Mouse (Mus musculus) heart, embryonic 13.5 days (tissue): ENCODE data around the gene Cyp2f2. TPM values are rescaled to one million over a fixed set of nuclear protein-coding genes. Genes with fewer than 3 reads are reported as not detected.

Experiments
- ATAC-seq: fragments of 200-750 bp; cut with Nextera tagmentation; 2 replicates; pipeline ENCODE4 v1.8.0; 2017; ENCODE audit warnings: moderate TSS enrichment; ENCODE audit not compliant: insufficient number of reproducible peaks, low FRiP score, low TSS enrichment; ENCODE audit errors: extremely low read depth
- H3K27ac ChIP-seq: fragments of 300-500 bp; sonication (generic); replicated peaks from 2 replicates; pipeline ENCODE4 v1.5.1; 2015; ENCODE audit warnings: moderate library complexity, mild to moderate bottlenecking, inconsistent platforms
- H3K27me3 ChIP-seq: fragments of 300-500 bp; sonication (generic); replicated peaks from 2 replicates; pipeline ENCODE4 v1.6.1; 2015; ENCODE audit warnings: mild to moderate bottlenecking, inconsistent platforms
- H3K36me3 ChIP-seq: fragments of 300-500 bp; sonication (generic); 2 replicates; pipeline ENCODE4 v1.6.1; 2015; ENCODE audit warnings: mild to moderate bottlenecking, inconsistent platforms
- H3K4me1 ChIP-seq: fragments of 300-500 bp; sonication (generic); 2 replicates; pipeline ENCODE4 v1.6.1; 2015; ENCODE audit warnings: inconsistent platforms
- H3K4me2 ChIP-seq: fragments of 300-500 bp; sonication (generic); 2 replicates; pipeline ENCODE4 v1.6.1; 2015; ENCODE audit warnings: inconsistent platforms, mild to moderate bottlenecking, moderate library complexity
- H3K4me3 ChIP-seq: fragments of 300-500 bp; sonication (generic); 2 replicates; pipeline ENCODE4 v1.5.1; 2015; ENCODE audit warnings: moderate library complexity, mild to moderate bottlenecking, inconsistent platforms
- H3K9ac ChIP-seq: fragments of 300-500 bp; sonication (generic); 2 replicates; pipeline ENCODE4 v1.6.1; 2015; ENCODE audit warnings: inconsistent platforms, mild to moderate bottlenecking, moderate library complexity
- H3K9me3 ChIP-seq: fragments of 300-500 bp; sonication (generic); 2 replicates; pipeline ENCODE4 v1.6.1; 2016; ENCODE audit warnings: inconsistent platforms
- WGBS: fragments of 180-500 bp; shearing (Covaris S2); methylation state at CpG from one replicate; pipeline ENCODE4 v1.1.7; 2015; ENCODE audit warnings: mixed read lengths; 5-methylcytosine and 5-hydroxymethylcytosine counted together
- polyA plus RNA-seq: library from polyadenylated mRNA; unstranded; fragments of >200 nt; fragmentation: Nextera tagmentation; extraction: Ambion mirVana; gene quantifications from 2 replicates; pipeline ENCODE4 v1.2.1, GENCODE M21; 2015

The Cyp2f2 gene
- not detected in 2 replicates for polyA plus RNA-seq

DNA sequence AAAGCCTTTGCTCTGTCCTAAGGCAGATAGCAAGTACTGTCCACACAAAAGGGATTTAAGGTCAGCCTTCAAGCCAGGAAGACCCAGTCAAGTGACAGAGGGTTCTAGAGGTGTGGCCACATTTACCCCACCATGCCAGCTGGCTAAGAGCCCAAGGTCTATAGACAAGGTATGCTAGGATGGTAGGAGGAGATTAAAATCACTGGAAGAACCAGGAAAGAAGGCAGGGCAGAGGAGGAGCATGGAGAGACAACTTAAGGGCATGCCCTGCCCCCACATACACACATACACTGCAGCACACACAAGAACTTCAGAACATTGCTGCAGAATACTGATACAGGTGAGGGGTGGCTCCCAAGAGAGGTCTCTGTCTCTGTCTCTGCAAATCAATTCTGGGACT is at the start of gene Cyp2f2:
Gene Cyp2f2, plus strand, starts transcription at position 234 of the 400 bp plus-strand sequence.
- Histone ChIP-seq H3K36me3 (no peaks in the 10 kb centered on the region), H3K27me3 (no peaks in the 10 kb centered on the region), H3K27ac (no peak within 1 kb of the TSS), H3K4me3 (no peak within 1 kb of the TSS), H3K4me2 (no peak within 1 kb of the TSS), H3K9me3 (no peaks in the 10 kb centered on the region), H3K9ac (no peak within 1 kb of the TSS), H3K4me1 (no peaks in the 10 kb centered on the region)
- no peak for ATAC-seq

DNA sequence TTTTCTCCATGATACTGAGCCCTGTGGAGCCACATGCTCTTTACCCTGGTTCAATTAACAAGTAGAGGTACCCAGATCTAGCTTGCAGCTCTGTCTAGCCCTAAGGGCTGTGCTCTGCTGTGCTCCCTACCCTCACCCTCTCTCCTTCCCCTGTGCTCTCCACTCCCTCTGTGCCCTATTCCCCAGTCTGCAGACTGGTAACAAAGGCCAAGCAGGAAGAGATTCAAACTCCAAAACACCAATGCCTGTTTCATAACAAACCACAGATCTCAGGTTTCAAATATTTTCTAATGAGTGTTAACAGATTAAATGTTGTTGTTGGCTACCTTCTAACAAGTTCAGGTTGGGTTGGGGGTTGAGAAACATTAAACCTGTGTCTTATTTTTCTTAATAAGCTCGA is 41.1 kb upstream of the Cyp2f2 start:
- Histone ChIP-seq H3K4me2 (no peak overlapping the region), H3K4me1 (no peaks in the 10 kb centered on the region), H3K4me3 (no peak overlapping the region), H3K27ac (no peak overlapping the region), H3K27me3 (no peaks in the 10 kb centered on the region), H3K9ac (no peak overlapping the region), H3K36me3 (no peaks in the 10 kb centered on the region), H3K9me3 (no peaks in the 10 kb centered on the region)
- 54% methylated on average over 1 of the region's 1 CpGs for WGBS
- no peak for ATAC-seq

DNA sequence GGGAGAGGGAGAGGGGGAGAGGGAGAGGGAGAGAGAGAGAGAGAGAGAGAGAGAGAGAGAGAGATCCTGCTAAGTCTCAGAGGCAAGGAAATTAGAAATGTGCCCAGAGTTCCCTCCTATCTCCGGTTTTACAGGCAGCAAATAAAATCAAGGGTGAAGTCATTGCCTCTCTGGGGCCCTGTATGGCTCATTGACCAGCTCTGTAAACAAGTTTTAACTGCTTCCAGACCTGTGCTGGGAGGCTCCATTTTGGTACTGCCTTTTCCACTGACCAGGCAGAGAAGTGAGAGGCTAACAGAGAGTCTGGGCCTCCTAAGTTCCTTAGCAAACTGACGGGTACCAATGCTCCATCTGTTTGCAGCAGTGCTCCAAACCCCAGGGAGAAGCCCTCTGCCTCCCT is 38.1 kb upstream of the Cyp2f2 start:
- Histone ChIP-seq H3K27ac (no peak overlapping the region), H3K9ac (no peak overlapping the region), H3K4me3 (no peak overlapping the region), H3K4me1 (no peaks in the 10 kb centered on the region), H3K4me2 (no peak overlapping the region), H3K36me3 (no peaks in the 10 kb centered on the region), H3K9me3 (no peaks in the 10 kb centered on the region), H3K27me3 (no peaks in the 10 kb centered on the region)
- no peak for ATAC-seq
- 62% methylated on average over 2 of the region's 2 CpGs for WGBS

DNA sequence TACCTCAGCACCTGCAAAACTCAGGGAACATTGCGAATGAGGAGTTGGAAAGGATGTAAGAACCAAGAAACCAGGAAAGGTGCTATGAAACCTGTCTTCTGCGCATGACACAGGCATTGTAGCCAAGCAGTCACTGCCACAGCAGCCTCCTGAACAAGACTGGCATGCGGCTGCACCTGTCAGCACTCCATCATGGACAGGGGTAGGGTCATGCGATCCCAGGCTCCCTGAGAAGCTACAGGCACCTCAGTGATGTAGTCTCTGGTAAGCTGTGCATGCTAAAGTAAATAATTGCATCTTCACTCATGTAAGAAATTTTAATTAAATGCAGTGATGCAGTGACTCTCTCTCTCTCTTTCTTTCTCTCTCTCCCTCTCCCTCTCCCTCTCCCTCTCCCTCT is 28.7 kb upstream of the Cyp2f2 start:
- H3K27ac ChIP-seq = no peak overlapping the region
- no peaks in the 10 kb centered on the region for H3K36me3 ChIP-seq
- no peaks in the 10 kb centered on the region for H3K27me3 ChIP-seq
- no peaks in the 10 kb centered on the region for H3K4me1 ChIP-seq
- WGBS = 68% methylated on average over 4 of the region's 4 CpGs
- no peak overlapping the region for H3K4me2 ChIP-seq
- H3K4me3 ChIP-seq = no peak overlapping the region
- H3K9me3 ChIP-seq = no peaks in the 10 kb centered on the region
- no peak for ATAC-seq
- H3K9ac ChIP-seq = no peak overlapping the region

DNA sequence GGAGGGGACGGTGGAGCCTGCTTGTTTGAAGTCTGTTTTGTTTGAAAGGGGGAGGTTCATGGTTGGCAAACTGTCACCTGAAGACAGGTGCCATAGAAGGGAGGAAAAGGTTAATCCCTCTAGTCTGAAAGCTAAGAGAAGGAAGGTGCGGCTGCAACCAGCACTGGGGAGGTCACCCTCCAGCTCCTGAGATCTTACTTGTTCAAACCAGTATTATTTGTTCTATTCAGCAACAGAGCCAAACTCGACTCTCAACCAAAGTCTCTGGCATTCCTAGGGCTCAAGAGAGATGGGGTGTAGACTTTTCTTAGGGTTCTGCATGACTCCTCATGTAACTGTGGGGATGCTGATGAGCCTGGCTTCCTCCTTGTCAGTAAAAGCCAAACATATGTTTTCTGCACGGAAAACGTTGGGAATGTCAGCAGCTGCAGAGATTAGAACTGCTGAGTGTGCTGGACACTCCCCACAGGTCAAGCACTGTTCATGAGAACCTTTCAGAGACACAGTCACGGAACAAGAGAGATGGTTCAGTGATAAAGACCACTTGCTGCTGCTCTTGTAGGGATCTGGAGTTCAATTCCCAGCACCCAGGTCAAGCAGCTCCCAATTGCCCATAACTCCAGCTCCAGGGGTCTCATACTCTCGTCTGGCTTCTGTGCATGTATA is 27.5 kb upstream of the Cyp2f2 start:
- H3K9ac ChIP-seq = no peak overlapping the region
- no peak overlapping the region for H3K4me3 ChIP-seq
- no peaks in the 10 kb centered on the region for H3K27me3 ChIP-seq
- WGBS = 52% methylated on average over 7 of the region's 7 CpGs
- no peaks in the 10 kb centered on the region for H3K36me3 ChIP-seq
- no peak for ATAC-seq
- no peak overlapping the region for H3K27ac ChIP-seq
- H3K4me2 ChIP-seq = no peak overlapping the region
- no peaks in the 10 kb centered on the region for H3K9me3 ChIP-seq
- no peaks in the 10 kb centered on the region for H3K4me1 ChIP-seq

DNA sequence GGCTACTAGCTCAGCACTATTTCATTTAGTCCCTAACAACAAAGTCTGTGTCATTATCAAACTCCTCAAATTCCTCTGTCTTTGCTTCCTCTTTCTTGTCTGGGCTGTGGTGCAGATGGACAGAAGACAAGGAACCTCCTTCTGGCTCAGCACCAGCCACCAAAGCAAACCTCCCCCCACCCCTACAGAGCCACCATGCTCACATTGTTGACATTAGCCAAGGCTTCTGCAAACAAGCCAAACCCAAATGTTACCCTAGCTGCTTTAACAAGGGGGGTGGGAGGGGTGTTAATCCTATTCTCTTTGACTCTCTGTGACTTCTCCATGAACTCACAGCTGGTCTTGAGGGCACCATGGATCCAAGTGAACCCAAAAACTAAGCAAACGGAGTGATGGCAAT is 26.8 kb upstream of the Cyp2f2 start:
- H3K9me3 ChIP-seq = no peaks in the 10 kb centered on the region
- WGBS = 30% methylated on average over 1 of the region's 1 CpGs
- no peak overlapping the region for H3K27ac ChIP-seq
- H3K4me1 ChIP-seq = no peaks in the 10 kb centered on the region
- ATAC-seq = no peak
- no peak overlapping the region for H3K9ac ChIP-seq
- no peaks in the 10 kb centered on the region for H3K36me3 ChIP-seq
- no peak overlapping the region for H3K4me2 ChIP-seq
- no peak overlapping the region for H3K4me3 ChIP-seq
- H3K27me3 ChIP-seq = no peaks in the 10 kb centered on the region

DNA sequence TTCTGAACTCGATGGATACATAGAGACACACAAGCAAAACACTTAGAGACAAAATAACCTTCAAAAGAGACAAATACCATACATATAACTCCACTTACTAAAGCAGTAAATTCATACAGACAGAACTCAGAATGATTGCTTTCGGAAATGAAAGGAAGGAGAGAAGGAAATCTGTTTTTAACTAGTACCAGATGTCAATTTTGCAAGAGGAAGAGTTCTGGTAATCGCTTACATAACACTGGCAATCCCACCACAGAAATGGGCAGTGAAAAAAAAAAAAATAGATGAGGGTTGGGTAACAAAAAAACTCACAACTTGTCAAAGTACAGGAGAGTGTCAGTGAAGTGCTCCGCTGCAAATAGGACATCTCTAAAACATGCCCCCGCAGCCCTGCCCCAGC is 14.8 kb upstream of the Cyp2f2 start:
- Histone ChIP-seq H3K27me3 (no peaks in the 10 kb centered on the region), H3K4me2 (no peak overlapping the region), H3K27ac (no peak overlapping the region), H3K4me3 (no peak overlapping the region), H3K9me3 (peaks cover 6% of the 10 kb centered on the region; the same call in 1 of the 2 replicates), H3K9ac (no peak overlapping the region), H3K36me3 (no peaks in the 10 kb centered on the region), H3K4me1 (no peaks in the 10 kb centered on the region)
- 51% methylated on average over 5 of the region's 5 CpGs for WGBS
- no peak for ATAC-seq

DNA sequence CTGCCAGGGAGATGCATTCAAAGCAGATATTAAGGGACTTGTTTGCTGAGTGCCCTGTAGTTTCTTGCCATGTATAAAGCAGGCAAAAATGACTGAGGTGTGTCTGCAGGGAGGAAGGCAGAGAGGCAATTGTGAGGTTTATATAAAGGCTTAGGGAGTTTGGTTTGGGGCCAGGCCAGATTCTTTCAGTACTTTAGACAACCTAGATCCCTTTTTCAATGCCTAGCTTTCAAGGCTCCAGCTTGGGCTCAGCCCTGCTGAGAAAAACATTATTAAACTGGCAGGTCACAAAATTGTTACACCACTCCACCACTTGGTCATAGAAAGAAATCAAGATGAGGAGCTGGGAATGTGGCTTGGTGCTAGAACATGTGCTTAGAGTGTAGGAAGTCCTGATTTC is 9.4 kb upstream of the Cyp2f2 start:
- Histone ChIP-seq H3K4me1 (no peaks in the 10 kb centered on the region), H3K4me3 (no peak overlapping the region), H3K4me2 (no peak overlapping the region), H3K27me3 (no peaks in the 10 kb centered on the region), H3K9ac (no peak overlapping the region), H3K27ac (no peak overlapping the region), H3K36me3 (no peaks in the 10 kb centered on the region), H3K9me3 (peaks cover 6% of the 10 kb centered on the region; the same call in 1 of the 2 replicates)
- no peak for ATAC-seq

DNA sequence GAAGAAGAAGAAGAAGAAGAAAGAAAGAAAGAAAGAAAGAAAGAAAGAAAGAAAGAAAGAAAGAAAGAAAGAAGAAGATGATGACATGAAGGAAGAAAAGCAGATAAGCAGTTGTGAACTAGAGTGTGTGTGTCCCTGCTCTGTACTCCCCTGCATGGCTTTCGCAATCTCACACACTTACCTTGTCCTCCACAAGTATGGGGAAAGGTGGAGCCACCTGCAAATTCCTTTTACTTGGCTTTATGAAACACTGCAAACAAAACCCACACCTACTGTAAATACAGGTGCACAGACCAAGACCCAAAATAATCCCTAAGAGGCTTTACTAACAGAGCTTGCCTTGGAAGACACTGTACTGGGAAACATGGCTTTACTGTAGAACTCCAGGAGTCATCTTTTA is 8.7 kb upstream of the Cyp2f2 start:
- no peak for ATAC-seq

DNA sequence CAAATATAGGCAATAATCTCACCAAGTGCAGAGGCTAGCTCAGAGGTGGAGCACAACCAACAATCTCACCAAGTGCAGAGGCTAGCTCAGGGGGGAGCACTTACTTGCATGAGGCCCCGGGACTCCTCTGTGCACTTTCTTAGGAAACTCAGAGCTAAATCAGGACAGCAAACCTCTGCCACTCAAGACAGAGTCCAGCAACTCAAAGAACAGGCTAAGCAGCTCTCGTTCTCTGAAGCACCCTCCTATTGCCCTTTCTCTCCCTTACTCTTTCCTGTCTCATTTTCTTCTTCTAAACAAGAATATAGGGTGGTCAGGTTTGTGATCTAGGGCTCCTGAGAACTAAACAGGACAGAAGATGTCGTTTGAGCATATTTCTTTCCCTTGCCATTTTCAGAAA is 7.7 kb upstream of the Cyp2f2 start:
- Histone ChIP-seq H3K27ac (no peak overlapping the region), H3K4me2 (no peak overlapping the region), H3K9me3 (peaks cover 6% of the 10 kb centered on the region; the same call in 1 of the 2 replicates), H3K4me3 (no peak overlapping the region), H3K36me3 (no peaks in the 10 kb centered on the region), H3K27me3 (no peaks in the 10 kb centered on the region), H3K4me1 (no peaks in the 10 kb centered on the region), H3K9ac (no peak overlapping the region)
- ATAC-seq = no peak
- 56% methylated on average over 3 of the region's 3 CpGs for WGBS

More for the DNA sequence above, 8.7 kb upstream of the Cyp2f2 start:
- WGBS = 77% methylated on average over 1 of the region's 1 CpGs
- H3K27ac ChIP-seq = no peak overlapping the region
- H3K4me2 ChIP-seq = no peak overlapping the region
- no peaks in the 10 kb centered on the region for H3K4me1 ChIP-seq
- no peaks in the 10 kb centered on the region for H3K27me3 ChIP-seq
- H3K9me3 ChIP-seq = peaks cover 6% of the 10 kb centered on the region; the same call in 1 of the 2 replicates
- H3K4me3 ChIP-seq = no peak overlapping the region
- H3K9ac ChIP-seq = no peak overlapping the region
- H3K36me3 ChIP-seq = no peaks in the 10 kb centered on the region

DNA sequence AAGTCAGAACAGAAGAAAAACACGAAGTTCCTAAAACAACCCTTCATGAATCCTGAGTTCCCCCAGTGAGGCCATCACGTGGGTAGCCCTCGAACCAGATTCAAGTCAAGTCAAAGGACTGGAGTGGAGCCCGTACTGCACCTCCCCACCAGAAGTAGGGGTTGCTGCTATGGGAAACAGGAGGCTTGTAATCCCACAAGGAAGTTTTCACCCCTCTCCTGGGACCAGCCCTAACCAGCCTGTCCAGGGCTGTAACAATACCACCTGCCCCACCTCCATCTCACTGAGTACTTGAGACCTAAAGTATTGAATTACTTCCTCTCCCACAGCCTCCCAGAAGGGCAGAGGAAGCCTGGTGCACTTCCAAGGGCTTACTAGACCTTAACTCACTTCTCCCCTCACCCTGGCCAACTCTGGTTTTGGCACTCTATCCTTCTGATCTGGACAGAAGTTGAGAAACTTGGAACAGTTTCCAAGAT is 1.6 kb upstream of the Cyp2f2 start:
- Histone ChIP-seq H3K4me3 (no peak overlapping the region), H3K4me1 (no peaks in the 10 kb centered on the region), H3K9ac (no peak overlapping the region), H3K27ac (no peak overlapping the region), H3K27me3 (no peaks in the 10 kb centered on the region), H3K36me3 (no peaks in the 10 kb centered on the region), H3K4me2 (no peak overlapping the region), H3K9me3 (no peaks in the 10 kb centered on the region)
- 62% methylated on average over 4 of the region's 4 CpGs for WGBS
- ATAC-seq = no peak

DNA sequence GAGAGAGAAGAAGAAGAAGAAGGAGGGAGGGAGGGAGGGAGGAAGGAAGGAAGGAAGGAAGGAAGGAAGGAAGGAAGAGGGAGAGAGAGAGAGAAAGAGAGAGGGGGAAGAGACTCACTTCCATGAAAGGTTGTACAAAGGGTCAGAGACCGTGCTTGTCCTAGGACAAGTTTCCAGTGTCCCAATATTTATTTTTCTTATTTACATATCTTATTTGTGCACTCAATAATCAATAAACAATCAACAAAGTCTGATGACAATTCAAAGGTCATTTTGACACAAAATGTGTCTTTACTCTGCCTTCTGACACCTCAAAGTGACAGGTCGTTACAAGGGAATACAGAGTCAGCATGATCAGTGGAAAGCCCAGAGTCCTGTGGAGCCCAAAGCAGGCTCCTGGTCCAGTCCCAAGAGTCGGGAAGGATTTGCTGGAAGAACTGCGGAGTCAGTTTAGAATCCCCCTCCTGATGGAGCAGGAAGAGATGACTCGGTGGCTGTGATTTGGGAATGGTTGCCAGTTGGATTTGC is 4.7 kb downstream of the Cyp2f2 start:
- no peak overlapping the region for H3K9ac ChIP-seq
- no peaks in the 10 kb centered on the region for H3K27me3 ChIP-seq
- ATAC-seq = no peak
- no peaks in the 10 kb centered on the region for H3K36me3 ChIP-seq
- H3K4me2 ChIP-seq = no peak overlapping the region
- H3K4me3 ChIP-seq = no peak overlapping the region
- WGBS = 65% methylated on average over 5 of the region's 5 CpGs
- no peaks in the 10 kb centered on the region for H3K9me3 ChIP-seq
- no peak overlapping the region for H3K27ac ChIP-seq
- H3K4me1 ChIP-seq = no peaks in the 10 kb centered on the region
